ENCODE assay signal across 9 mouse cellular contexts in genomic region chr3:36221743-36222682, GRCm38 (mm10). TPM values are rescaled to one million over a fixed set of nuclear protein-coding genes. Genes with fewer than 3 reads are reported as not detected.
DNase-seq lines count a peak whose midpoint lies in the region; ATAC-seq and TF ChIP-seq lines count a peak whose summit lies in the region.
"Had no signal": no experiment of that assay in that cellular context is flagged by ENCODE, and none has a peak within 500 bp of the region (broad histone marks: within the 10 kb centered on the region; RNA-seq: fewer than 3 reads in every experiment).

TSS of gene Qrfpr (minus strand) at chr3:36222313.

- no peak within 1 kb of the TSS for H3K4me3 ChIP-seq in lung, postnatal 0 days (ENCODE audit: low read depth, low read length)
- H3K4me3 ChIP-seq in lung, adult 2 months (replicated peaks; ENCODE audit: extremely low read depth, low read depth, low read length), result no peak within 1 kb of the TSS

- peak; percentile 24 to 38 for DNase-seq in cerebellum, postnatal 10 days
- no peak for DNase-seq in cerebellum, postnatal 4 days (ENCODE audit: low spot score in 2 of 2)
- DNase-seq in lung, postnatal 0 days (ENCODE audit: low spot score), result no peak
- no peak for DNase-seq in lung, adult 2 months
- DNase-seq in left cerebral cortex, postnatal 36 days (ENCODE audit: low spot score in 2 of 2), result peak; percentile 41 to 46
- peak; percentile 60 to 67 for DNase-seq in right cerebral cortex, adult 2 months (ENCODE audit: low spot score in 2 of 2)
- no peak for DNase-seq in cerebellum, adult 9-10 months
- no peak for DNase-seq in cerebellum, adult 8-10 months

- no peak for TF ChIP-seq EP300 in lung, postnatal 0 days (IDR thresholded peaks at IDR 0.05)

- 6% methylated on average over 39 of the region's 39 CpGs for WGBS in lung, postnatal 0 days
- WGBS in lung, adult 2 months, result 11% methylated on average over 39 of the region's 39 CpGs

- H3K4me2 ChIP-seq in lung, postnatal 0 days (replicated peaks; ENCODE audit: low read depth, low read length), result peak within 1 kb of the TSS; percentile 39; the same call in 1 of the 2 replicates

- H3K9me3 ChIP-seq in lung, postnatal 0 days (ENCODE audit: low read length), result no peaks in the 10 kb centered on the region

- ATAC-seq in lung, postnatal 0 days, result no peak

- no peak for TF ChIP-seq POLR2A in lung, adult 2 months (IDR thresholded peaks at IDR 0.05; ENCODE audit: borderline replicate concordance, extremely low read depth, low read depth, low read length)

- intact Hi-C loops in left cerebral cortex, postnatal 36 days (cut with DNase I), result no loop called here

- H3K9ac ChIP-seq in lung, postnatal 0 days (replicated peaks; ENCODE audit: low read depth), result no peak within 1 kb of the TSS

- H3K27me3 ChIP-seq in lung, postnatal 0 days (replicated peaks; ENCODE audit: insufficient read depth, low read length), result 0 out of 2 replicates have a peak, but pooled peaks cover 5% of the 10 kb centered on the region

- no peak within 1 kb of the TSS for H3K27ac ChIP-seq in lung, postnatal 0 days (ENCODE audit: low read length)

- no peaks in the 10 kb centered on the region for H3K36me3 ChIP-seq in lung, postnatal 0 days (ENCODE audit: insufficient read depth, low read length)

- no peak for TF ChIP-seq CTCF in lung, postnatal 0 days (IDR thresholded peaks at IDR 0.05)
- TF ChIP-seq CTCF in lung, adult 2 months (IDR thresholded peaks at IDR 0.05; ENCODE audit: insufficient read depth, low read length), result no peak

- H3K4me1 ChIP-seq in lung, postnatal 0 days (ENCODE audit: insufficient read depth, low read depth, low read length), result no peaks in the 10 kb centered on the region
- H3K4me1 ChIP-seq in lung, adult 2 months (ENCODE audit: control insufficient read depth, insufficient read depth, low read length), result no peaks in the 10 kb centered on the region

RNA-seq across cellular contexts. Expression of gene Qrfpr, which starts in this region (rescaled TPM):
- polyA plus RNA-seq in lung, postnatal 0 days (2015; fragmentation: Nextera tagmentation; extraction: Ambion mirVana), result 0.75 and 0.84 TPM in 2 replicates
- not detected in 2 replicates for polyA plus RNA-seq in lung, adult 2 months (2012; rRNA removed)
- 1 to 10 TPM; 5.1 to 5.2 TPM for total RNA-seq in left cerebral cortex, postnatal 36 days (2021)
- polyA plus RNA-seq: C2C12 had no signal

Comparison
In these comparisons a context has a peak if more than half of its experiments do, and no peak if none do; other contexts are left out.
1. DNase-seq: peak in cerebellum, postnatal 10 days (2 of 2), left cerebral cortex, postnatal 36 days (2 of 2) and right cerebral cortex, adult 2 months (2 of 2); none in cerebellum, postnatal 4 days (0 of 2), lung, postnatal 0 days (single experiment), lung, adult 2 months (single experiment), cerebellum, adult 9-10 months (single experiment) and cerebellum, adult 8-10 months (single experiment).